Mouse (Mus musculus) liver, adult 10 weeks (tissue): Measurements from ENCODE around the gene Vasp. TPM values are rescaled to one million over a fixed set of nuclear protein-coding genes. Genes with fewer than 3 reads are reported as not detected.

Experiments
- polyA plus RNA-seq: library from polyadenylated mRNA; stranded (reverse); fragments of 350-450 nt; fragmentation: Illumina TruSeq; extraction: RNeasy Lipid Tissue Mini Kit (QIAGEN cat#74804); gene quantifications from one replicate; pipeline ENCODE4 v1.2.3, GENCODE M21; 2014; ENCODE audit warnings: low read depth, low replicate concordance

Vasp gene
- 7.0 TPM for polyA plus RNA-seq

GRCm38 (mm10) chr7:19271238-19272172, at the start of gene Vasp:
Gene Vasp (minus strand): TSS chr7:19271817.

GRCm38 (mm10) chr7:19309884-19310641, 38.4 kb upstream of the Vasp start, which contains the start of gene Fosb:
Gene Fosb (minus strand): TSS chr7:19310051.

GRCm38 (mm10) chr7:19282385-19282784, 10.8 kb upstream of the Vasp start, which contains the start of gene Rtn2:
Gene Rtn2 (plus strand): TSS chr7:19282624.

GRCm38 (mm10) chr7:19279581-19280114, 8.0 kb upstream of the Vasp start, which contains the start of gene Ppm1n:
Gene Ppm1n (minus strand): TSS chr7:19280064.

GRCm38 (mm10) chr7:19227883-19228792, 43.5 kb downstream of the Vasp start, which contains the start of gene Opa3:
Gene Opa3 (plus strand): TSS chr7:19228334.

GRCm38 (mm10) chr7:19211996-19212755, 59.4 kb downstream of the Vasp start, which contains the start of gene Gpr4:
Gene Gpr4 (plus strand): TSS chr7:19212538.

Other genes starting within 250 kb of the Vasp start
- 12.5 TPM for gene Foxa3, start 248.3 kb downstream of the Vasp start, polyA plus RNA-seq
- gene Sympk, start 247.4 kb downstream of the Vasp start, polyA plus RNA-seq, result 3.7 TPM
- gene Rsph6a, start 217.1 kb downstream of the Vasp start, polyA plus RNA-seq, result not detected
- 0.72 TPM for gene Dmwd, start 195.6 kb downstream of the Vasp start, polyA plus RNA-seq
- gene Dmpk, start 188.0 kb downstream of the Vasp start, polyA plus RNA-seq, result 2.7 TPM
- gene Six5, start 177.2 kb downstream of the Vasp start, polyA plus RNA-seq, result 0.45 TPM
- not detected for gene Gm4969, start 153.4 kb downstream of the Vasp start, polyA plus RNA-seq
- gene Fbxo46, start 152.0 kb downstream of the Vasp start, polyA plus RNA-seq, result 0.26 TPM
- 5.7 TPM for gene Qpctl, start 122.5 kb downstream of the Vasp start, polyA plus RNA-seq
- 1.4 TPM for gene Snrpd2, start 122.1 kb downstream of the Vasp start, polyA plus RNA-seq
- not detected for gene Gipr, start 105.7 kb downstream of the Vasp start, polyA plus RNA-seq
- gene Eml2, start 95.4 kb downstream of the Vasp start, polyA plus RNA-seq, result 0.19 TPM
- gene Gpr4, start 59.3 kb downstream of the Vasp start, polyA plus RNA-seq, result 0.34 TPM
- 10.4 TPM for gene Opa3, start 43.5 kb downstream of the Vasp start, polyA plus RNA-seq
- not detected for gene Ppm1n, start 8.2 kb upstream of the Vasp start, polyA plus RNA-seq
- not detected for gene Rtn2, start 10.8 kb upstream of the Vasp start, polyA plus RNA-seq
- 0.21 TPM for gene Fosb, start 38.2 kb upstream of the Vasp start, polyA plus RNA-seq
- 1.9 TPM for gene Ercc1, start 73.0 kb upstream of the Vasp start, polyA plus RNA-seq
- gene Cd3eap, start 87.7 kb upstream of the Vasp start, polyA plus RNA-seq, result 0.95 TPM
- gene Ppp1r13l, start 87.9 kb upstream of the Vasp start, polyA plus RNA-seq, result 0.29 TPM
- 0.40 TPM for gene Ercc2, start 110.2 kb upstream of the Vasp start, polyA plus RNA-seq
- not detected for gene Klc3, start 132.3 kb upstream of the Vasp start, polyA plus RNA-seq
- gene Ckm, start 133.0 kb upstream of the Vasp start, polyA plus RNA-seq, result not detected
- 0.82 TPM for gene Mark4, start 187.0 kb upstream of the Vasp start, polyA plus RNA-seq
- 0.34 TPM for gene Exoc3l2, start 191.5 kb upstream of the Vasp start, polyA plus RNA-seq
- gene Bloc1s3, start 236.6 kb upstream of the Vasp start, polyA plus RNA-seq, result 1.6 TPM
- gene Trappc6a, start 236.6 kb upstream of the Vasp start, polyA plus RNA-seq, result not detected
- not detected for gene Nkpd1, start 246.0 kb upstream of the Vasp start, polyA plus RNA-seq